Mouse (Mus musculus) layer of hippocampus, adult 2 months (tissue): Measurements from ENCODE around the gene Slit1. TPM values are rescaled to one million over a fixed set of nuclear protein-coding genes. Genes with fewer than 3 reads are reported as not detected.

Source experiments
- DNase-seq, 2 experiments: peaks; one replicate each; pipeline ENCODE4 v3.0.0; 2022; ENCODE audit warnings: low spot score in 2 of 2
- H3K27ac ChIP-seq: fragments of 200-600 bp; 2 replicates; pipeline ENCODE4 v1.8.1; 2022
- H3K4me3 ChIP-seq: fragments of 200-600 bp; 2 replicates; pipeline ENCODE4 v1.8.1; 2022; ENCODE audit warnings: mild to moderate bottlenecking
- CTCF ChIP-seq: fragments of 200-600 bp; conservative IDR thresholded peaks from 2 replicates; pipeline ENCODE4 v1.8.1; 2022; ENCODE audit warnings: antibody characterized with exemption, mild to moderate bottlenecking, moderate library complexity
- microRNA-seq, 2 experiments: library from miRNA; unstranded; fragments of <30 nt; microRNA quantifications; one replicate each; pipeline ENCODE4 v1.2.0; 2021
- total RNA-seq, 2 experiments: library from RNA; stranded (reverse); gene quantifications; 2 replicates each; pipeline ENCODE4 v1.2.3; 2021

Gene Slit1
- total RNA-seq, 2 experiments from 2014 or later = 232 to 244 TPM

GRCm38 (mm10) chr19:41587431-41588222 is 155.8 kb downstream of the Slit1 start:
- H3K4me3 ChIP-seq = no peak overlapping the region
- DNase-seq = no peak
- no peak overlapping the region for H3K27ac ChIP-seq
- TF ChIP-seq CTCF = no peak

GRCm38 (mm10) chr19:41586752-41587151 is 156.7 kb downstream of the Slit1 start:
- H3K27ac ChIP-seq = no peak overlapping the region
- H3K4me3 ChIP-seq = no peak overlapping the region
- DNase-seq = no peak
- no peak for TF ChIP-seq CTCF

GRCm38 (mm10) chr19:41582918-41583514 is 160.4 kb downstream of the Slit1 start:
- no peak overlapping the region for H3K4me3 ChIP-seq
- no peak for TF ChIP-seq CTCF

GRCm38 (mm10) chr19:41581706-41582420 is 161.6 kb downstream of the Slit1 start, which contains the start of gene Gm340:
Gene Gm340, plus strand, starts transcription at chr19:41582370.
- H3K4me3 ChIP-seq = no peak within 1 kb of the TSS
- DNase-seq = no peak
- no peak within 1 kb of the TSS for H3K27ac ChIP-seq
- TF ChIP-seq CTCF = no peak

More at GRCm38 (mm10) chr19:41582918-41583514, 160.4 kb downstream of the Slit1 start:
- H3K27ac ChIP-seq = no peak overlapping the region
- no peak for DNase-seq

- TF ChIP-seq CTCF = no peak
- no peak overlapping the region for H3K4me3 ChIP-seq
- DNase-seq = no peak
- H3K27ac ChIP-seq = no peak overlapping the region
Measured at GRCm38 (mm10) chr19:41579311-41579920, 164.0 kb downstream of the Slit1 start.

- no peak for DNase-seq
- H3K4me3 ChIP-seq = no peak overlapping the region
- H3K27ac ChIP-seq = no peak overlapping the region
- TF ChIP-seq CTCF = no peak
Measured at GRCm38 (mm10) chr19:41577576-41577975, 165.9 kb downstream of the Slit1 start.

- H3K27ac ChIP-seq = no peak overlapping the region
- H3K4me3 ChIP-seq = no peak overlapping the region
- no peak for DNase-seq
- no peak for TF ChIP-seq CTCF
Measured at GRCm38 (mm10) chr19:41573700-41574099, 169.8 kb downstream of the Slit1 start.

GRCm38 (mm10) chr19:41568791-41569190 is 174.7 kb downstream of the Slit1 start:
- no peak overlapping the region for H3K27ac ChIP-seq
- H3K4me3 ChIP-seq = no peak overlapping the region
- no peak for DNase-seq
- no peak for TF ChIP-seq CTCF

GRCm38 (mm10) chr19:41560856-41561255 is 182.6 kb downstream of the Slit1 start:
- Histone ChIP-seq H3K27ac (no peak overlapping the region), H3K4me3 (no peak overlapping the region)
- TF ChIP-seq CTCF = no peak
- DNase-seq = no peak

GRCm38 (mm10) chr19:41558891-41559486 is 184.5 kb downstream of the Slit1 start:
- TF ChIP-seq CTCF = no peak
- H3K27ac ChIP-seq = no peak overlapping the region
- H3K4me3 ChIP-seq = no peak overlapping the region
- DNase-seq = no peak

GRCm38 (mm10) chr19:41557491-41557890 is 186.0 kb downstream of the Slit1 start:
- no peak for TF ChIP-seq CTCF
- no peak overlapping the region for H3K27ac ChIP-seq
- DNase-seq = no peak
- no peak overlapping the region for H3K4me3 ChIP-seq

GRCm38 (mm10) chr19:41556981-41557380 is 186.5 kb downstream of the Slit1 start:
- no peak for TF ChIP-seq CTCF

More at GRCm38 (mm10) chr19:41556981-41557380, 186.5 kb downstream of the Slit1 start:
- DNase-seq = peak; percentile 6 to 32
- Histone ChIP-seq H3K27ac (no peak overlapping the region), H3K4me3 (no peak overlapping the region)

Small RNAs within 50 kb of the gene (microRNA-seq; reads per million reads assigned to microRNA genes)
- gene Mir8091 = 0 reads per million in 2 experiments

Other genes starting within 250 kb of the Slit1 start
- 10 to 100 TPM; 12.5 to 14.0 TPM for gene Gm340, start 161.3 kb downstream of the Slit1 start, total RNA-seq
- 1 to 10 TPM; 2.2 to 2.5 TPM for gene Arhgap19, start 58.4 kb upstream of the Slit1 start, total RNA-seq
- 10 to 100 TPM; 22.0 to 27.1 TPM for gene Frat1, start 86.3 kb upstream of the Slit1 start, total RNA-seq
- gene Frat2, start 104.5 kb upstream of the Slit1 start, total RNA-seq = 10 to 100 TPM; 10.7 to 11.7 TPM
- gene Rrp12, start 152.5 kb upstream of the Slit1 start, total RNA-seq = 10 to 100 TPM; 33.4 to 34.2 TPM
- gene Pgam1, start 168.3 kb upstream of the Slit1 start, total RNA-seq = 100 to 1,000 TPM; 502 to 540 TPM
- 10 to 100 TPM; 27.6 to 35.4 TPM for gene Exosc1, start 189.8 kb upstream of the Slit1 start, total RNA-seq
- gene Zdhhc16, start 189.8 kb upstream of the Slit1 start, total RNA-seq = 10 to 100 TPM; 45.2 to 47.3 TPM
- 10 to 100 TPM; 30.9 to 39.2 TPM for gene Mms19, start 237.5 kb upstream of the Slit1 start, total RNA-seq
- gene Ubtd1, start 238.1 kb upstream of the Slit1 start, total RNA-seq = 10 to 100 TPM; 14.0 to 14.6 TPM